Mouse (Mus musculus) lung, postnatal 14 days (tissue): ENCODE data around the gene Tor3a.

Experiments
- DNase-seq: peaks from one replicate; pipeline ENCODE4 v3.0.0; 2021

Gene Tor3a

GRCm38 (mm10) chr1:156674195-156675000, at the start of gene Tor3a:
Gene Tor3a, minus strand, starts transcription at chr1:156674356.
- peak; percentile 83 for DNase-seq

GRCm38 (mm10) chr1:156722089-156722488, 47.9 kb upstream of the Tor3a start:
- no peak for DNase-seq

- no peak for DNase-seq
Observed at GRCm38 (mm10) chr1:156720046-156720445, 45.9 kb upstream of the Tor3a start.

GRCm38 (mm10) chr1:156718950-156719805, 45.0 kb upstream of the Tor3a start, which contains the start of gene Fam20b:
Gene Fam20b, minus strand, starts transcription at chr1:156719086.
- DNase-seq: peak; percentile 97

- DNase-seq: peak; percentile 46
Observed at GRCm38 (mm10) chr1:156718286-156718949, 44.3 kb upstream of the Tor3a start.

GRCm38 (mm10) chr1:156717751-156718285, 43.7 kb upstream of the Tor3a start:
- DNase-seq: no peak

GRCm38 (mm10) chr1:156716681-156717080, 42.5 kb upstream of the Tor3a start:
- no peak for DNase-seq

- DNase-seq: peak; percentile 7
Observed at GRCm38 (mm10) chr1:156710472-156711098, 36.4 kb upstream of the Tor3a start.

- DNase-seq: no peak
Observed at GRCm38 (mm10) chr1:156708672-156709071, 34.5 kb upstream of the Tor3a start.

- no peak for DNase-seq
Observed at GRCm38 (mm10) chr1:156705696-156706285, 31.6 kb upstream of the Tor3a start.

- DNase-seq: no peak
Observed at GRCm38 (mm10) chr1:156703444-156703843, 29.3 kb upstream of the Tor3a start.

- DNase-seq: no peak
Observed at GRCm38 (mm10) chr1:156702151-156702550, 28.0 kb upstream of the Tor3a start.

GRCm38 (mm10) chr1:156686025-156686661, 12.0 kb upstream of the Tor3a start:
- no peak for DNase-seq

- DNase-seq: no peak
Observed at GRCm38 (mm10) chr1:156679599-156679998, 5.4 kb upstream of the Tor3a start.

- DNase-seq: no peak
Observed at GRCm38 (mm10) chr1:156677230-156677629, 3.1 kb upstream of the Tor3a start.

GRCm38 (mm10) chr1:156676596-156676995, 2.4 kb upstream of the Tor3a start:
- no peak for DNase-seq

- DNase-seq: peak; percentile 72
Observed at GRCm38 (mm10) chr1:156676171-156676570, 2.0 kb upstream of the Tor3a start.

GRCm38 (mm10) chr1:156673476-156674194, 521 bp downstream of the Tor3a start:
- peak; percentile 56 for DNase-seq

GRCm38 (mm10) chr1:156672720-156673475, 1.3 kb downstream of the Tor3a start:
- no peak for DNase-seq

- no peak for DNase-seq
Observed at GRCm38 (mm10) chr1:156671921-156672320, 2.2 kb downstream of the Tor3a start.
